8 mouse cellular contexts compared by ENCODE assay signal in genomic region chr4:88727324-88727723, GRCm38 (mm10). TPM values are rescaled to one million over a fixed set of nuclear protein-coding genes. Genes with fewer than 3 reads are reported as not detected.
DNase-seq lines count a peak whose midpoint lies in the region; ATAC-seq lines count a peak whose summit lies in the region.

No protein-coding gene starts in this region.

- peak; percentile 55 for DNase-seq in adrenal gland, postnatal 10 days
- DNase-seq in adrenal gland, postnatal 4 days (ENCODE audit: low spot score in 2 of 2): no peak
- peak; percentile 35 to 43 for DNase-seq in spleen, postnatal 36 days (ENCODE audit: low spot score in 2 of 2)
- no peak for DNase-seq in spleen, postnatal 14 days (ENCODE audit: low spot score in 2 of 2)
- DNase-seq in kidney, postnatal 14 days: peak; percentile 58
- no peak for DNase-seq in left cerebral cortex, adult 9 months (ENCODE audit: low spot score in 2 of 2)
- DNase-seq in cerebellum, adult 8-10 months: no peak

- peak; percentile 80 for ATAC-seq in monocyte, adult 5-6 weeks (replicated peaks; ENCODE audit: insufficient number of reproducible peaks, low FRiP score, low TSS enrichment, poor library complexity, severe bottlenecking)

RNA-seq across cellular contexts. Expression of gene Klhl9, which starts 5.1 kb away (rescaled TPM):
- total RNA-seq in adrenal gland, postnatal 10 days (2021): 10 to 100 TPM; 74.5 to 81.4 TPM
- total RNA-seq in adrenal gland, postnatal 4 days (2021): 10 to 100 TPM; 85.2 to 88.5 TPM
- total RNA-seq in monocyte, adult 5-6 weeks (2017): 43.5 to 56.6 TPM (median 49.0 TPM) in 3 replicates

RNA-seq across cellular contexts. Expression of gene Gm26566, which starts 5.7 kb away (rescaled TPM):
- 1 to 10 TPM in 1 of 2 experiments, under 1 TPM in 1; 0.60 to 1.2 TPM for total RNA-seq in adrenal gland, postnatal 10 days (2021)
- under 1 TPM; 0.31 to 0.48 TPM for total RNA-seq in adrenal gland, postnatal 4 days (2021)
- 0.49 to 2.0 TPM in 2 of 3 replicates, not detected in the other for total RNA-seq in monocyte, adult 5-6 weeks (2017)

RNA-seq across cellular contexts. Expression of gene Gm13271, which starts 27.3 kb away (rescaled TPM):
- not detected for total RNA-seq in adrenal gland, postnatal 10 days (2021)
- total RNA-seq in adrenal gland, postnatal 4 days (2021): not detected
- total RNA-seq in monocyte, adult 5-6 weeks (2017): not detected in 3 replicates

RNA-seq across cellular contexts. Expression of gene Gm13283, which starts 32.6 kb away (rescaled TPM):
- under 1 TPM in 1 of 2 experiments, not detected in 1; 0.24 TPM for total RNA-seq in adrenal gland, postnatal 10 days (2021)
- total RNA-seq in adrenal gland, postnatal 4 days (2021): not detected
- not detected in 3 replicates for total RNA-seq in monocyte, adult 5-6 weeks (2017)

RNA-seq across cellular contexts. Expression of gene Ifnab, which starts 36.2 kb away (rescaled TPM):
- not detected for total RNA-seq in adrenal gland, postnatal 10 days (2021)
- total RNA-seq in adrenal gland, postnatal 4 days (2021): not detected
- 0.43 TPM in 1 of 3 replicates, not detected in the others for total RNA-seq in monocyte, adult 5-6 weeks (2017)

Comparison
In these comparisons a context has a peak if more than half of its experiments do, and no peak if none do; other contexts are left out.
1. DNase-seq: peak in adrenal gland, postnatal 10 days (single experiment), spleen, postnatal 36 days (2 of 2) and kidney, postnatal 14 days (single experiment); none in adrenal gland, postnatal 4 days (0 of 2), spleen, postnatal 14 days (0 of 2), left cerebral cortex, adult 9 months (0 of 2) and cerebellum, adult 8-10 months (single experiment).